Comparison of ENCODE assay signal across 26 mouse cellular contexts in the genomic region with DNA sequence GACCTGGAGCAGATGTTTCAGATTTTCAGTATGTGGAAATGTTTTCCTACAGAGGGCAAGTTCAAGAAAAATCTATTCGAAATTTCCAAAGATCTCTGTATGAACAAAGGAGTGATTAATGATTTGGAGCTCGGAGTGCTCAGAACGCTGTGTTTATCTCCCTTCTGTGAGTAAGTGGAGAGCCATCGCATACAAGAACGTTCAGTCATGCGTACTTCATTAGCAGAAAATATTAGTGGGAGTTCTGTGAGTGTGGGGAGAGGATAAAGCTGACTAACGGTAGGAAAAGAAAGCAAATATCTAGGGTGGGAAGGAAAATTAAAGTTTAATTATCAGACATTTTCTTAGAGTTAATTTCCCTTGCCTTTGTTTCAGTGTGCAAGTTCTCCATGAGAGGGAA.
DNase-seq lines count a peak whose midpoint lies in the region; ATAC-seq lines count a peak whose summit lies in the region.
"Had no signal": no experiment of that assay in that cellular context is flagged by ENCODE, and none has a peak within 500 bp of the region (broad histone marks: within the 10 kb centered on the region; RNA-seq: fewer than 3 reads in every experiment).

No protein-coding gene starts in this region.

- no peak overlapping the region for H3K4me3 ChIP-seq in forebrain, embryonic 14.5 days (ENCODE audit: low read depth, low read length)
- H3K4me3 ChIP-seq in forebrain, embryonic 11.5 days (ENCODE audit: low read depth, low read length) = no peak overlapping the region
- no peak overlapping the region for H3K4me3 ChIP-seq in neural tube, embryonic 11.5 days (ENCODE audit: low read depth, low read length)
- H3K4me3 ChIP-seq in hindbrain, embryonic 15.5 days = no peak overlapping the region
- H3K4me3 ChIP-seq: embryonic facial prominence, embryonic 12.5 days; forebrain, embryonic 12.5 days; heart, embryonic 15.5 days; left cerebral cortex, adult 2 months; midbrain, embryonic 10.5 days; stomach, embryonic 15.5 days had no signal

- ATAC-seq in forebrain, embryonic 14.5 days = no peak
- ATAC-seq in forebrain, embryonic 11.5 days (replicated peaks; ENCODE audit: low FRiP score) = no peak
- no peak for ATAC-seq in neural tube, embryonic 11.5 days (ENCODE audit: insufficient read depth, low FRiP score, low TSS enrichment)
- no peak for ATAC-seq in hindbrain, embryonic 15.5 days (ENCODE audit: low FRiP score, low read depth)
- ATAC-seq: Patski had no signal

- 28% methylated on average over 7 of the region's 7 CpGs for WGBS in forebrain, embryonic 14.5 days
- 40% methylated on average over 7 of the region's 7 CpGs for WGBS in forebrain, embryonic 11.5 days
- WGBS in neural tube, embryonic 11.5 days = 37% methylated on average over 7 of the region's 7 CpGs
- 36% methylated on average over 7 of the region's 7 CpGs for WGBS in hindbrain, embryonic 15.5 days

- DNase-seq in forebrain, embryonic 14.5 days (ENCODE audit: low spot score) = peak; percentile 23
- DNase-seq in forebrain, embryonic 11.5 days (ENCODE audit: low spot score) = no peak
- DNase-seq in neural tube, embryonic 11.5 days (ENCODE audit: low spot score) = peak; percentile 14
- no peak for DNase-seq in neural tube, embryonic 10.5 days (ENCODE audit: extremely low spot score, low spot score)
- DNase-seq in retina, postnatal 1 day = peak; percentile 69
- DNase-seq in layer of hippocampus, postnatal 14 days (ENCODE audit: low spot score in 2 of 2) = no peak
- no peak for DNase-seq in cerebellum, adult 18-20 months
- DNase-seq: cerebellum, adult 8-10 months; gastrocnemius, postnatal 36 days; heart, postnatal 36 days; kidney, adult 9 months; kidney, postnatal 36 days; lung, postnatal 10 days; right cerebral cortex, adult 18-20 months; right cerebral cortex, postnatal 4 days; thymus, adult 18-20 months; thymus, postnatal 36 days had no signal

- H3K27me3 ChIP-seq in forebrain, embryonic 14.5 days (replicated peaks; ENCODE audit: control insufficient read depth, insufficient read depth, low read length) = no peaks in the 10 kb centered on the region
- no peaks in the 10 kb centered on the region for H3K27me3 ChIP-seq in forebrain, embryonic 11.5 days (ENCODE audit: control insufficient read depth, insufficient read depth, low read length)
- no peaks in the 10 kb centered on the region for H3K27me3 ChIP-seq in neural tube, embryonic 11.5 days (ENCODE audit: control insufficient read depth, insufficient read depth, low read length)
- H3K27me3 ChIP-seq in hindbrain, embryonic 15.5 days = no peaks in the 10 kb centered on the region
- H3K27me3 ChIP-seq: embryonic facial prominence, embryonic 12.5 days; forebrain, embryonic 12.5 days; heart, embryonic 15.5 days; stomach, embryonic 15.5 days had no signal

- no peak overlapping the region for H3K9ac ChIP-seq in forebrain, embryonic 14.5 days (ENCODE audit: low read length)
- no peak overlapping the region for H3K9ac ChIP-seq in forebrain, embryonic 11.5 days (ENCODE audit: low read length)
- no peak overlapping the region for H3K9ac ChIP-seq in neural tube, embryonic 11.5 days (ENCODE audit: low read length)
- H3K9ac ChIP-seq in hindbrain, embryonic 15.5 days = no peak overlapping the region
- H3K9ac ChIP-seq: embryonic facial prominence, embryonic 12.5 days; forebrain, embryonic 12.5 days; heart, embryonic 15.5 days; liver, embryonic 14.5 days; stomach, embryonic 15.5 days had no signal

- no peaks in the 10 kb centered on the region for H3K36me3 ChIP-seq in forebrain, embryonic 14.5 days (ENCODE audit: control insufficient read depth, insufficient read depth, low read length)
- no peaks in the 10 kb centered on the region for H3K36me3 ChIP-seq in forebrain, embryonic 11.5 days (ENCODE audit: control insufficient read depth, insufficient read depth, low read length)
- H3K36me3 ChIP-seq in neural tube, embryonic 11.5 days (ENCODE audit: control insufficient read depth, insufficient read depth, low read length) = no peaks in the 10 kb centered on the region
- H3K36me3 ChIP-seq in hindbrain, embryonic 15.5 days = no peaks in the 10 kb centered on the region
- H3K36me3 ChIP-seq: embryonic facial prominence, embryonic 12.5 days; forebrain, embryonic 12.5 days; heart, embryonic 15.5 days; midbrain, embryonic 10.5 days; stomach, embryonic 15.5 days had no signal

- no peaks in the 10 kb centered on the region for H3K9me3 ChIP-seq in forebrain, embryonic 14.5 days (replicated peaks; ENCODE audit: control insufficient read depth, low read length)
- no peaks in the 10 kb centered on the region for H3K9me3 ChIP-seq in forebrain, embryonic 11.5 days (ENCODE audit: control insufficient read depth, low read length)
- H3K9me3 ChIP-seq in neural tube, embryonic 11.5 days (ENCODE audit: control insufficient read depth, low read length) = no peaks in the 10 kb centered on the region
- H3K9me3 ChIP-seq in hindbrain, embryonic 15.5 days = no peaks in the 10 kb centered on the region
- H3K9me3 ChIP-seq: embryonic facial prominence, embryonic 12.5 days; forebrain, embryonic 12.5 days; heart, embryonic 15.5 days; midbrain, embryonic 10.5 days; stomach, embryonic 15.5 days had no signal

- H3K4me2 ChIP-seq in forebrain, embryonic 14.5 days (ENCODE audit: low read length) = no peak overlapping the region
- no peak overlapping the region for H3K4me2 ChIP-seq in forebrain, embryonic 11.5 days (ENCODE audit: low read depth, low read length, severe bottlenecking)
- no peak overlapping the region for H3K4me2 ChIP-seq in neural tube, embryonic 11.5 days (ENCODE audit: low read depth)
- H3K4me2 ChIP-seq in hindbrain, embryonic 15.5 days = peak overlapping the region; percentile 32
- H3K4me2 ChIP-seq: embryonic facial prominence, embryonic 12.5 days; forebrain, embryonic 12.5 days; heart, embryonic 15.5 days; stomach, embryonic 15.5 days had no signal

- no peak overlapping the region for H3K27ac ChIP-seq in forebrain, embryonic 14.5 days (ENCODE audit: low read depth, low read length)
- H3K27ac ChIP-seq in forebrain, embryonic 11.5 days (ENCODE audit: low read depth, low read length) = no peak overlapping the region
- no peak overlapping the region for H3K27ac ChIP-seq in neural tube, embryonic 11.5 days (ENCODE audit: low read depth, low read length)
- no peak overlapping the region for H3K27ac ChIP-seq in hindbrain, embryonic 15.5 days (replicated peaks)
- H3K27ac ChIP-seq: embryonic facial prominence, embryonic 12.5 days; forebrain, embryonic 12.5 days; heart, embryonic 15.5 days; left cerebral cortex, adult 2 months; liver, embryonic 14.5 days; midbrain, embryonic 10.5 days; stomach, embryonic 15.5 days had no signal

- H3K4me1 ChIP-seq in forebrain, embryonic 14.5 days (ENCODE audit: control insufficient read depth, insufficient read depth, low read length) = no peaks in the 10 kb centered on the region; the same call in 1 of the 2 replicates
- no peaks in the 10 kb centered on the region for H3K4me1 ChIP-seq in forebrain, embryonic 11.5 days (replicated peaks; ENCODE audit: control insufficient read depth, insufficient read depth, low read length)
- H3K4me1 ChIP-seq in neural tube, embryonic 11.5 days (ENCODE audit: control insufficient read depth, insufficient read depth, low read length) = no peaks in the 10 kb centered on the region
- no peaks in the 10 kb centered on the region for H3K4me1 ChIP-seq in hindbrain, embryonic 15.5 days (replicated peaks)
- H3K4me1 ChIP-seq: embryonic facial prominence, embryonic 12.5 days; heart, embryonic 15.5 days; midbrain, embryonic 10.5 days; stomach, embryonic 15.5 days had no signal

Comparison
In these comparisons a context has a peak if more than half of its experiments do, and no peak if none do; other contexts are left out.
1. DNase-seq: peak in forebrain, embryonic 14.5 days (single experiment), neural tube, embryonic 11.5 days (single experiment) and retina, postnatal 1 day (single experiment); none in forebrain, embryonic 11.5 days (single experiment), neural tube, embryonic 10.5 days (single experiment), layer of hippocampus, postnatal 14 days (0 of 2) and cerebellum, adult 18-20 months (0 of 2).